Mouse (Mus musculus): ENCODE measurements around the gene Epop. TPM values are rescaled to one million over a fixed set of nuclear protein-coding genes. Genes with fewer than 3 reads are reported as not detected.

The Epop gene
- polyA plus RNA-seq, 1 experiment: 0.86 TPM

- Histone ChIP-seq H3K27ac (ENCODE audit: insufficient read depth, low read depth, low read length) (no peak overlapping the region), H3K27me3 (replicated peaks; ENCODE audit: control insufficient read depth, insufficient read depth, low read length) (no peaks in the 10 kb centered on the region), H3K36me3 (ENCODE audit: control insufficient read depth, insufficient read depth, low read length) (no peaks in the 10 kb centered on the region), H3K4me3 (ENCODE audit: insufficient read depth, low read depth, low read length) (peak overlapping the region; percentile 7), H3K4me1 (ENCODE audit: control insufficient read depth, insufficient read depth, low read length) (peaks cover 13% of the 10 kb centered on the region; the same call in 1 of the 2 replicates)
- WGBS: 22% methylated on average over 6 of the region's 6 CpGs
- no peak for DNase-seq
- TF ChIP-seq POLR2A (IDR thresholded peaks at IDR 0.05; ENCODE audit: low read depth, low read length): no peak
- no peak; the same call in 1 of the 2 replicates for TF ChIP-seq CTCF (conservative IDR thresholded peaks at IDR 0.05; ENCODE audit: insufficient read depth, insufficient read length, low read depth, low read length)
Measured at GRCm38 (mm10) chr11:97664771-97665240, 35.3 kb upstream of the Epop start.

GRCm38 (mm10) chr11:97664339-97664665 lies 34.8 kb upstream of the Epop start:
- TF ChIP-seq CTCF (conservative IDR thresholded peaks at IDR 0.05; ENCODE audit: insufficient read depth, insufficient read length, low read depth, low read length): no peak
- no peak for TF ChIP-seq POLR2A (IDR thresholded peaks at IDR 0.05; ENCODE audit: low read depth, low read length)
- no peak for DNase-seq
- Histone ChIP-seq H3K36me3 (ENCODE audit: control insufficient read depth, insufficient read depth, low read length) (no peaks in the 10 kb centered on the region), H3K4me3 (ENCODE audit: insufficient read depth, low read depth, low read length) (peak overlapping the region; percentile 83), H3K27ac (ENCODE audit: insufficient read depth, low read depth, low read length) (peak overlapping the region; percentile 37), H3K4me1 (ENCODE audit: control insufficient read depth, insufficient read depth, low read length) (peaks cover 10% of the 10 kb centered on the region; the same call in 1 of the 2 replicates), H3K27me3 (replicated peaks; ENCODE audit: control insufficient read depth, insufficient read depth, low read length) (no peaks in the 10 kb centered on the region)
- 0% methylated on average over 8 of the region's 8 CpGs for WGBS

GRCm38 (mm10) chr11:97663528-97664338 lies 34.2 kb upstream of the Epop start:
- no peaks in the 10 kb centered on the region for H3K27me3 ChIP-seq (replicated peaks; ENCODE audit: control insufficient read depth, insufficient read depth, low read length)
- no peaks in the 10 kb centered on the region for H3K36me3 ChIP-seq (ENCODE audit: control insufficient read depth, insufficient read depth, low read length)
- H3K4me1 ChIP-seq (ENCODE audit: control insufficient read depth, insufficient read depth, low read length): peaks cover 15% of the 10 kb centered on the region
- no peak for TF ChIP-seq POLR2A (IDR thresholded peaks at IDR 0.05; ENCODE audit: low read depth, low read length)
- no peak for TF ChIP-seq CTCF (conservative IDR thresholded peaks at IDR 0.05; ENCODE audit: insufficient read depth, insufficient read length, low read depth, low read length)
- WGBS: under 1% methylated on average over 49 of the region's 57 CpGs
- H3K4me3 ChIP-seq (ENCODE audit: insufficient read depth, low read depth, low read length): peak overlapping the region; percentile 83
- DNase-seq: peak; percentile 74
- peak overlapping the region; percentile 65 for H3K27ac ChIP-seq (ENCODE audit: insufficient read depth, low read depth, low read length)

- no peaks in the 10 kb centered on the region for H3K36me3 ChIP-seq (ENCODE audit: control insufficient read depth, insufficient read depth, low read length)
- H3K4me1 ChIP-seq (ENCODE audit: control insufficient read depth, insufficient read depth, low read length): peaks cover 17% of the 10 kb centered on the region
- H3K27ac ChIP-seq (ENCODE audit: insufficient read depth, low read depth, low read length): peak within 1 kb of the TSS; percentile 93
- TF ChIP-seq POLR2A (IDR thresholded peaks at IDR 0.05; ENCODE audit: low read depth, low read length): no peak
- no peak for TF ChIP-seq CTCF (conservative IDR thresholded peaks at IDR 0.05; ENCODE audit: insufficient read depth, insufficient read length, low read depth, low read length)
- peak; percentile 88 for DNase-seq
- H3K27me3 ChIP-seq (replicated peaks; ENCODE audit: control insufficient read depth, insufficient read depth, low read length): no peaks in the 10 kb centered on the region
- peak within 1 kb of the TSS; percentile 83 for H3K4me3 ChIP-seq (ENCODE audit: insufficient read depth, low read depth, low read length)
- 1% methylated on average over 21 of the region's 76 CpGs for WGBS
Measured at GRCm38 (mm10) chr11:97662893-97663527, 33.5 kb upstream of the Epop start, which contains the start of gene Mllt6. TSS of gene Mllt6 (plus strand) at chr11:97663414.

- WGBS: 2% methylated on average over 21 of the region's 21 CpGs
- TF ChIP-seq CTCF (conservative IDR thresholded peaks at IDR 0.05; ENCODE audit: insufficient read depth, insufficient read length, low read depth, low read length): no peak
- no peak for TF ChIP-seq POLR2A (IDR thresholded peaks at IDR 0.05; ENCODE audit: low read depth, low read length)
- H3K4me1 ChIP-seq (ENCODE audit: control insufficient read depth, insufficient read depth, low read length): peaks cover 17% of the 10 kb centered on the region
- H3K4me3 ChIP-seq (ENCODE audit: insufficient read depth, low read depth, low read length): peak overlapping the region; percentile 83
- H3K27me3 ChIP-seq (replicated peaks; ENCODE audit: control insufficient read depth, insufficient read depth, low read length): no peaks in the 10 kb centered on the region
- no peaks in the 10 kb centered on the region for H3K36me3 ChIP-seq (ENCODE audit: control insufficient read depth, insufficient read depth, low read length)
- peak overlapping the region; percentile 93 for H3K27ac ChIP-seq (ENCODE audit: insufficient read depth, low read depth, low read length)
- DNase-seq: peak; percentile 81
Measured at GRCm38 (mm10) chr11:97662207-97662892, 32.8 kb upstream of the Epop start.

- WGBS: under 1% methylated on average over 20 of the region's 20 CpGs
- DNase-seq: peak; percentile 92
- peaks cover 17% of the 10 kb centered on the region for H3K4me1 ChIP-seq (ENCODE audit: control insufficient read depth, insufficient read depth, low read length)
- H3K36me3 ChIP-seq (ENCODE audit: control insufficient read depth, insufficient read depth, low read length): no peaks in the 10 kb centered on the region
- H3K27me3 ChIP-seq (replicated peaks; ENCODE audit: control insufficient read depth, insufficient read depth, low read length): no peaks in the 10 kb centered on the region
- peak overlapping the region; percentile 93 for H3K27ac ChIP-seq (ENCODE audit: insufficient read depth, low read depth, low read length)
- H3K4me3 ChIP-seq (ENCODE audit: insufficient read depth, low read depth, low read length): peak overlapping the region; percentile 47
- no peak for TF ChIP-seq CTCF (conservative IDR thresholded peaks at IDR 0.05; ENCODE audit: insufficient read depth, insufficient read length, low read depth, low read length)
- TF ChIP-seq POLR2A (IDR thresholded peaks at IDR 0.05; ENCODE audit: low read depth, low read length): no peak
Measured at GRCm38 (mm10) chr11:97661648-97662133, 32.2 kb upstream of the Epop start.
